Mouse (Mus musculus): ENCODE results near the gene Nup210. TPM values are rescaled to one million over a fixed set of nuclear protein-coding genes. Genes with fewer than 3 reads are reported as not detected.

The Nup210 gene
- polyA plus RNA-seq, 1 experiment from 2014 or later, result 15.8 TPM

DNA sequence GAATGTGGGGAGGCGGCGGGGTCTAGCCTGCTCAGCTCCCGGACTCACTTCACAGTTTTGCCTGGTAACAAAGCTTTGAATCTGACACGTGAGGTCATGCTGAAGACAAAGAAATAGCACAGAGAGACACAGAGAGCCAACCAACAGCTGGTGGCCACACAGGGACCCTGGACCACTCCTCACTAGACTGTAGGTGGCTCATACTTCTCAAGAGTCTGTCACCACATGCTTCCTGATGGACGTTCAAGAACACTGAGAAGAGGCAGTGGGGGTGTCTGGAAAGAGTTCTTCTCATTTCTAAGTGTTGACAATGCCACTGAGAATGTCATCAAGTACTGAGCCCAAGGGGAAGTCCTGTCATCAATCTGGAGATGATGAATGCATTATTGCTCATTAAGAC lies 70.4 kb downstream of the Nup210 start:
- 87% methylated on average over 5 of the region's 5 CpGs for WGBS
- peaks cover 23% of the 10 kb centered on the region for H3K4me1 ChIP-seq
- H3K36me3 ChIP-seq (replicated peaks), result peaks cover 20% of the 10 kb centered on the region; the same call in 1 of the 2 replicates
- no peak for DNase-seq (ENCODE audit: low spot score)
- no peak overlapping the region for H3K4me3 ChIP-seq
- H3K27me3 ChIP-seq (replicated peaks; ENCODE audit: low read depth, poor library complexity, severe bottlenecking), result no peaks in the 10 kb centered on the region
- no peak overlapping the region for H3K27ac ChIP-seq (replicated peaks)
- H3K9me3 ChIP-seq, result no peaks in the 10 kb centered on the region

DNA sequence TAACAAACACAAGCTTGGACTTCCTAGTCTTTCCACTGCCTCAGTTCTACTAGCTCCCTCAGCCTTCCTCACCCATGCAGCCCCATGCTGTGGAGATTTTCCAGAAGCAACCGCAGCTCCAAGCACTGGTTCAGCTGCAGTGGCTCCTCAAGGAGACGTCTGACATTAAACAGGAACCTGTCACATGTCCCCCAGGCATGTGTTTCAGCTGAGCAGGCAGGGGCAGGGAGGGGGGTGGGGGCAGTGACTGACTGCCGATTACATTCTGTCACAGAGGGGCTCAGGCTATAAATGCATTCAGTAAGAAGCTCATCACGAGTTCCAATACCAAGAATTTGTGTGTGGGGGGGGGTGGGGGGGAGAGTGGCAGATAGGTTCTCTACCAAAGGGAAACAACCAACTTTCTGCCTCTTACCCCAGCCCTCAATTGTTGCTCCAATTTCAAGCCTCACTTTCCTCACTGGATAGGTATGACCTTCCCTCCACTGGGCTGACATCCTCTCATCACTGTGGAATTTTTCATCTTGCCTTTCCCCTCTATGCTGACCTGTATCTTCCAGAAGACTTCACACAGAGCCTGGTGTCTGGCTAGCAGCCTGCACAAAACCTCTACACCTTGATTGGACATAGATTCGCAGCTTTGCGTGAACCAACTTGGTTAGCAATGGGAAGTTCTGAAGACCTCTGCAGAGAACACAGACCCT lies 71.8 kb downstream of the Nup210 start:
- no peaks in the 10 kb centered on the region for H3K27me3 ChIP-seq (replicated peaks; ENCODE audit: low read depth, poor library complexity, severe bottlenecking)
- 56% methylated on average over 6 of the region's 6 CpGs for WGBS
- H3K9me3 ChIP-seq, result no peaks in the 10 kb centered on the region
- peaks cover 30% of the 10 kb centered on the region for H3K36me3 ChIP-seq (replicated peaks)
- H3K27ac ChIP-seq (replicated peaks), result 0 out of 2 replicates have a peak overlapping the region, but pooled peaks have one; percentile 40
- no peak overlapping the region for H3K4me3 ChIP-seq
- H3K4me1 ChIP-seq, result peaks cover 23% of the 10 kb centered on the region
- peak; percentile 46 for DNase-seq (ENCODE audit: low spot score)

DNA sequence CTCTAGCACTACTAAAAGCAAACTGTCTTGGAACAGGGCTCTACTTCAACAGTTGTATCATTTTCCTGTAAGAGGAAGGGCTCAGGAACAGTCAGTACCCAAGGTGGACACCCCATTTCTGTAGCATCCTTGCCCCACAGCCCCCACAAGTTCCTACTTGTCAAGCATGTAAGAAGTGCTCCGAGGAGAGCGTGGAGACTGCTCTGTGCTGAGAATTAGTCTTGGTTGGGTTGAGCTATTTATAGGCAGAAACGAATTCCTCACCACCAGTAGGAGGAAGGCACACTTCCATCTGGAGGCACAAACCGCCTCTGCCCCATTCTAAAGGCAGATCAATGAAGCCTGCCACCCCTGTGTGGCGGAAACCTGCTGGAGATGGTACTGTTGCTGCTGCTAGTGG lies 75.3 kb downstream of the Nup210 start:
- no peak overlapping the region for H3K27ac ChIP-seq (replicated peaks)
- no peak overlapping the region for H3K4me3 ChIP-seq
- H3K36me3 ChIP-seq (replicated peaks), result peaks cover 27% of the 10 kb centered on the region
- no peaks in the 10 kb centered on the region for H3K27me3 ChIP-seq (replicated peaks; ENCODE audit: low read depth, poor library complexity, severe bottlenecking)
- no peaks in the 10 kb centered on the region for H3K9me3 ChIP-seq
- peaks cover 23% of the 10 kb centered on the region for H3K4me1 ChIP-seq
- no peak for DNase-seq (ENCODE audit: low spot score)
- 70% methylated on average over 5 of the region's 5 CpGs for WGBS

DNA sequence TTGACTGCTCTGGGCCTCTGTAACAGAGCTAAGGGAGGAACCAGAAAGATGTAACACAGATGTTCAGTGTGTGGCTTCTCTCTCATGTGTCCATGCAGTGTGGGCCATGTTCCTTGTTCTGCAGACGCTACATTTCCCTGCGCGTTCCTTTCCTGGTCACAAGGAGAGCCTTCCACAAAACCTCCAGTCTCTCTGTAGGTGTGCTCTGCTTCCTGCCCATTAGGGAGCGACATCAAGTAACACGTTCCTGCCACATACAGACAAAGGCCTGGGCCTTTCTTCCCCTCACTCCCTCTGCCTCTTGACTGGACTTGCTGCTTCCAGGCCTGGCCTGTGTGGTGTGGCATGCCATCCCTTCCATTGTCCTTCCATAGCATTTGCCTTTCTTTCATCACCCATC lies 88.4 kb downstream of the Nup210 start:
- no peaks in the 10 kb centered on the region for H3K27me3 ChIP-seq (replicated peaks; ENCODE audit: low read depth, poor library complexity, severe bottlenecking)
- H3K36me3 ChIP-seq (replicated peaks), result peaks cover 12% of the 10 kb centered on the region
- H3K27ac ChIP-seq (replicated peaks), result no peak overlapping the region
- no peak overlapping the region for H3K4me3 ChIP-seq
- 85% methylated on average over 5 of the region's 5 CpGs for WGBS
- DNase-seq (ENCODE audit: low spot score), result no peak
- no peaks in the 10 kb centered on the region for H3K9me3 ChIP-seq
- H3K4me1 ChIP-seq, result no peaks in the 10 kb centered on the region

DNA sequence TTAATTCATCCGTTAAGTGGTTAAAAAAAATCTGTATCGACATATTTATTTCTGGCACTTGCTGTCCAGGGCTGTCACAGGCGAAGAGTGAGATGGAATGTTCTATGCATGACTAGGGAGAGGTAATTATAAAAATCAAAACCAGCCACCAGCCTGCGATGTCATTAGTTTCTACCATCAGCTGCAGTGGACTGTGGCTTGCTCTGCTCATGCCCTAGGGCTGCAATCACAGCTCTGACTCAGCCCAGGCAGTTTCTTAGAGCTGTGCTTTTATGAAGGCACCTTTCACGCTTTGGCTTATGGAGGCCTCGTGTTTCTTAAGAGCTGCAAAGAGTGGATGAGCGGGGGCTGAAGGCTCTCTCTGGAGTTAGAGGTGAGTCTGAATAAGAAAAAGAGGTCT lies 95.8 kb downstream of the Nup210 start:
- Histone ChIP-seq H3K36me3 (replicated peaks) (peaks cover 6% of the 10 kb centered on the region; the same call in 1 of the 2 replicates), H3K4me1 (peaks cover 13% of the 10 kb centered on the region), H3K27me3 (replicated peaks; ENCODE audit: low read depth, poor library complexity, severe bottlenecking) (no peaks in the 10 kb centered on the region), H3K4me3 (no peak overlapping the region), H3K27ac (replicated peaks) (no peak overlapping the region), H3K9me3 (no peaks in the 10 kb centered on the region)
- WGBS, result 65% methylated on average over 7 of the region's 7 CpGs
- DNase-seq (ENCODE audit: low spot score), result peak; percentile 21

DNA sequence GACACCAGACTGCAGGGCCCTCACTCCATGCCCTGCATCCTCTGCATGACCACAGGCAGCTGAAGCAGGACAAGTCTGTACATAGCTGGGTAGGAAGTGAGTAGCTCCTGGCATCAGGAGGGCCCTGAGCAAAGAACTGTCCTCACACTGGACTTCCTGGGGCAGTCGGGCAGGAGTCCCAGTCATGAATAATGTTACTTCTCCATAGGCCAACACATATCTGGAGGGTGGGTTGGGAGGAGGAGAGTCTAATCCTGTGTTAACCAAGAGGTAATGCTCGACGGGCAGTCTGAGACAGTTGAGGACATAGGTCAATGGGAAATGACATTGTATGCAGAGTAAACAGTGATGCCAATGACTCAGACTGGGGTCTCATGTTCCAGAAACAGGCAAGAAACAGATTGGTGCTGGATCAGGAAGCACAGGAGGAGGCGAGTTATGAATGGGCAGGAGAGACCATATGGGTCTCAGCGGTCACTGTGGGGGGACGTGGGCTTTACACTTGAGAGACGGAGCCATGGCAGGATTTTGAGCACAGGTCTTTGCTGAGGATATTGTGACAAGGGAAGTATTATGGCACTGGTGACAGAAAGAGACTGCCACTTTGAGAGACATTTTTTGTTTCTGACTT lies 99.9 kb downstream of the Nup210 start:
- H3K36me3 ChIP-seq (replicated peaks), result peaks cover 6% of the 10 kb centered on the region; the same call in 1 of the 2 replicates
- peaks cover 22% of the 10 kb centered on the region for H3K4me1 ChIP-seq
- no peak overlapping the region for H3K27ac ChIP-seq (replicated peaks)
- H3K9me3 ChIP-seq, result no peaks in the 10 kb centered on the region
- no peak for DNase-seq (ENCODE audit: low spot score)
- WGBS, result 82% methylated on average over 7 of the region's 7 CpGs
- H3K4me3 ChIP-seq, result no peak overlapping the region
- H3K27me3 ChIP-seq (replicated peaks; ENCODE audit: low read depth, poor library complexity, severe bottlenecking), result no peaks in the 10 kb centered on the region

- Histone ChIP-seq H3K9me3 (no peaks in the 10 kb centered on the region), H3K36me3 (replicated peaks) (peaks cover under 1% of the 10 kb centered on the region; the same call in 1 of the 2 replicates), H3K27me3 (replicated peaks; ENCODE audit: low read depth, poor library complexity, severe bottlenecking) (no peaks in the 10 kb centered on the region), H3K27ac (replicated peaks) (no peak overlapping the region), H3K4me1 (peaks cover 9% of the 10 kb centered on the region; the same call in 1 of the 2 replicates), H3K4me3 (no peak overlapping the region)
- 65% methylated on average over 9 of the region's 9 CpGs for WGBS
- DNase-seq (ENCODE audit: low spot score), result no peak
These were observed 102.3 kb downstream of the Nup210 start for GRCm38 (mm10) chr6:91014198-91014958.

- H3K27me3 ChIP-seq (replicated peaks; ENCODE audit: low read depth, poor library complexity, severe bottlenecking), result no peaks in the 10 kb centered on the region
- no peaks in the 10 kb centered on the region for H3K9me3 ChIP-seq
- DNase-seq (ENCODE audit: low spot score), result no peak
- no peak overlapping the region for H3K27ac ChIP-seq (replicated peaks)
- H3K36me3 ChIP-seq (replicated peaks), result no peaks in the 10 kb centered on the region; the same call in 1 of the 2 replicates
- H3K4me1 ChIP-seq, result peaks cover 9% of the 10 kb centered on the region; the same call in 1 of the 2 replicates
- WGBS, result 75% methylated on average over 3 of the region's 3 CpGs
- H3K4me3 ChIP-seq, result no peak overlapping the region
These were observed 104.2 kb downstream of the Nup210 start for GRCm38 (mm10) chr6:91012458-91012857.

DNA sequence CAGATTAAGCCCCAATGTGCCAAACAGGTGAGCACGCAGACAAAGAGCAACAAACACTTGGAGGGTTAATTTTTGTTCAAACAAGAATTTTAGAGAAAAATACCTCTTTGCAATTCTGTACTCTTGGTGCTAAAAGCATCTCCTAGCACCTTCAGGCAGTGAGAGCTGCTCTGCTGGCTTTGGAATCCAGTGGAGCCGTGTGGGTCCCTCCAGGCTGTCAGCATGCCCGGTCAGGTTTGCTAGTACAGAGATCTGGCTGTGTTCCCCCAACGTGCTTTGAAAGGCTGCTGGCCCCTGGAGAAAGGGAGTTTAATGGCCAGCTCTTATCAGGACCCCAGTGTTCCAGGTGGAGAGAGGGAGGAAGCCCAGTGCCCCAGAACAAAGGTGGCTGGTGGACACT lies 105.1 kb downstream of the Nup210 start:
- 71% methylated on average over 4 of the region's 4 CpGs for WGBS
- H3K36me3 ChIP-seq (replicated peaks), result no peaks in the 10 kb centered on the region; the same call in 1 of the 2 replicates
- H3K27me3 ChIP-seq (replicated peaks; ENCODE audit: low read depth, poor library complexity, severe bottlenecking), result no peaks in the 10 kb centered on the region
- no peak overlapping the region for H3K4me3 ChIP-seq
- DNase-seq (ENCODE audit: low spot score), result no peak
- no peak overlapping the region for H3K27ac ChIP-seq (replicated peaks)
- H3K9me3 ChIP-seq, result no peaks in the 10 kb centered on the region
- peaks cover 9% of the 10 kb centered on the region; the same call in 1 of the 2 replicates for H3K4me1 ChIP-seq

DNA sequence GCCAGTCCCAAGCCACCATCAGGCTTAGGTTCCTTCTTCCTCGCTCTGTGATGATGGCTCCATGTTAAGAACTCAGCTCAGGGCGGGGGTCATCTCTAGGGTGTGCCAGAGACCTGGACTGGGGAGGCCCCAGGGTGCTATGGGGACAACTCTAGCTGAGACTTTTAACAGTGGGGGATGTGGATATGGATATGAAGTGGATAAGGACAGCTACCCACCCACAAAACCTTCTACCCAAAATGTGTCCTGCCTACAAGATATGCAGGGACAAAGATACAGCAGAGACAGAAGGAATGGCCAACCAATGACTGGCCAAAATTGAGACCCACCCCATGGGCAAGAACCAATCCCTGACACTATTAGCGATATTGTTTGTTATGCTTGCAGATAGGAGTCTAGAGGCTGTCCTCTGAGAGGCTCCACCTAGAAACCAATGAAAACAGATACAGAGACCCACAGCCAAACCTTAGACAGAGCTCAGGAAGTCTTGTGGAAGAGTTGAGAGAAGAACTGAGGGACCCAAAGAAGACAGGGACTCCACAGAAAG lies 108.3 kb downstream of the Nup210 start:
- no peak for DNase-seq (ENCODE audit: low spot score)

DNA sequence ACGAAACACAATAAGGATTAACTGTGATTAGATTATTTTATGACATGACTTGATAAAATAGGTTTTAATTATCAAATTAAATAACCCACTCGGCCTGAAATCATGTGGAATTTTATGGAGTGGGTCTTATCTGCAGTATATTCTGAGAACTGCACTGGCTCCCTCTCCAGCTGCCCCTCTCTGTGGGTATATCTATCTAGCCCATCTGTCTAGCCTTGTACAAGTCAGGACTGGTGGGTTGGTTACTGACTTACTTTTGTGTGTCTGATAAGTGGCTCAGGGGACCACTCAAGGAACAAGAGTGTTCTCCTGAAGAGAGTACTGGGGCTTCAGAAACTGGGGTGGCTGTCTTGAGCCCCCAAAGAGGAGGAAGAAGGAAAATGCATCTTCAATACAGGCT lies 109.4 kb downstream of the Nup210 start:
- no peaks in the 10 kb centered on the region for H3K36me3 ChIP-seq (replicated peaks)
- no peak overlapping the region for H3K4me3 ChIP-seq
- no peaks in the 10 kb centered on the region for H3K9me3 ChIP-seq
- no peak overlapping the region for H3K27ac ChIP-seq (replicated peaks)
- H3K27me3 ChIP-seq (replicated peaks; ENCODE audit: low read depth, poor library complexity, severe bottlenecking), result peaks cover 8% of the 10 kb centered on the region
- 79% methylated on average over 2 of the region's 2 CpGs for WGBS
- peaks cover 8% of the 10 kb centered on the region for H3K4me1 ChIP-seq
- DNase-seq (ENCODE audit: low spot score), result no peak

More for the DNA sequence above, 108.3 kb downstream of the Nup210 start:
- WGBS, result 88% methylated on average over 3 of the region's 3 CpGs
- H3K27ac ChIP-seq (replicated peaks), result no peak overlapping the region
- H3K9me3 ChIP-seq, result no peaks in the 10 kb centered on the region
- no peak overlapping the region for H3K4me3 ChIP-seq
- H3K4me1 ChIP-seq, result peaks cover 6% of the 10 kb centered on the region
- no peaks in the 10 kb centered on the region for H3K36me3 ChIP-seq (replicated peaks)
- peaks cover 6% of the 10 kb centered on the region for H3K27me3 ChIP-seq (replicated peaks; ENCODE audit: low read depth, poor library complexity, severe bottlenecking)

DNA sequence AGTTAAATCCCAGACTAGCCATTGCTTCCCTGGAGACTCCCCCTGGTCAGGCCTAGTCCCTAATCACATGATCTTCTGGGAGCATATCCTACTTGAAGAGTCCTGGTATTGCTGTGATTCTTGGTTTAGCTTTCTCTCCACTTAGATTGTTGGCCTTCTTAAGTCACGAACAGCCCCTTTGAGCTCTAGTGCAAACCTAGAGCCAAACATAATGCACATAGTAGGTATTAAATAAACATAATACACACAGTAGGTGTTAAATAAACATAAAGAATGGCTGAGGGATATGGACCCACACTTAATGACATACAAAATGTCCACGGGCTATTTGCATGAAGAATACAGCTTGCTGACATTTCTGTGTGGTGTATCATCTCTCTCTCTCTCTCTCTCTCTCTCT lies 112.5 kb downstream of the Nup210 start:
- WGBS, result 87% methylated on average over 2 of the region's 2 CpGs
- Histone ChIP-seq H3K4me1 (peaks cover 21% of the 10 kb centered on the region), H3K9me3 (no peaks in the 10 kb centered on the region)

More for the DNA sequence above, 112.5 kb downstream of the Nup210 start:
- Histone ChIP-seq H3K36me3 (replicated peaks) (no peaks in the 10 kb centered on the region), H3K27me3 (replicated peaks; ENCODE audit: low read depth, poor library complexity, severe bottlenecking) (peaks cover 35% of the 10 kb centered on the region), H3K4me3 (no peak overlapping the region), H3K27ac (replicated peaks) (no peak overlapping the region)
- no peak for DNase-seq (ENCODE audit: low spot score)

Measured in embryonic facial prominence, embryonic 10.5 days (tissue).